Mouse (Mus musculus): ENCODE results near the gene Zbtb20.

Gene Zbtb20

DNA sequence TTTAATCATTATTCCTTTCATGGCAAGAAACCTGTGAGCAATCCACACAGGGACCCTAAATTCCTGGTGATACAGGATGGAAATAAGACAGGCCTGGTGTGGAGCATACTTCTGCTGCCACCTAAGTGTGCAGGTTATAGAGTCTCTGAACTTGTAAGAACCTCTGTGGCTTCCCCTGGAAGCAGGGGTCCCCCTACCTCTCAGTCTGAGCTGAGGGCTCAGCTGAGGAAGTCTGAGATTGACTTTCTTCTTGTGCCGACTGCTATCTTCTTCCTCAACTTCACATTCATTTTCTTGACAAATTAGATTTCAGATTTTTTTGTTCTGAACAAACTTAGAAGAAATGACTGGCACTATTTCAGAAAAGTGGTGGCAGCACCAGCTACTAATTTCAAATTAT is 617.2 kb downstream of the Zbtb20 start:
- no peak for DNase-seq (ENCODE audit: low spot score)

DNA sequence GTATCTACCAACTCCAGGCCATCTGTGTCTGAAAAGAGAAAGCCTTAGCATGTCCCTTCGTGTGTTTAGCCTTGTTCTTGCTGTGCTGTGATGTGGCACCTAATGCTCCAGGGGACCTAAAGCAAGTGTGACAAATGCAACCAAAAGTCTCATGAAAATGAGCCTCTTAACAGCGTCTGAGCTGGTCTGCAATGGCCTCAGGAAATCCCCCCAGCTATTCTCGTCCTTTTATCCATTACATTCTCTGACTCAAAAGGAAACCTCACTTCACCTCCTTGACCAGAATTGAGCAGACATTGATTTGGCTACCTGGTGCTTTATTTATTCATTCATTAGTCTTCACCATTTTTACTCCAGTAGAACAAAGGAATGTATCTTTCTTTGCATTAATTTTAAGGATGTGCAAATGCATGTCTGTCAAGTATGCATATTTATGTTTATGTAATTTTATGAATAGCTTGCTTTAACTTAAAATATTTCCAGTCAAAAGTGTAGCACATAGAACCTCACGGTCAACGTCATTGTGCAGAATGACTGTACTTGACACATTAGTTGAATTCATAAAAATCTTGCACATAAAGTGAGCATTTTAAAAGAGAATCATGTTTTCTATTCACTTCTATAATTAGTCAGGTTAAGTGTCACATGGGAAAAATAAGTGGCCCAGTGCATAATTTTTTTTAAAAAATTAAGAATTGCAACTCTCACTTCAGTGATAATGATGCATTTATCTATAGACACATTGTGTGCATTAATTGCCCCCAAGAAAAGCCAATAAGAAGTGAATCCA is 618.1 kb downstream of the Zbtb20 start:
- no peak for DNase-seq (ENCODE audit: low spot score)

DNA sequence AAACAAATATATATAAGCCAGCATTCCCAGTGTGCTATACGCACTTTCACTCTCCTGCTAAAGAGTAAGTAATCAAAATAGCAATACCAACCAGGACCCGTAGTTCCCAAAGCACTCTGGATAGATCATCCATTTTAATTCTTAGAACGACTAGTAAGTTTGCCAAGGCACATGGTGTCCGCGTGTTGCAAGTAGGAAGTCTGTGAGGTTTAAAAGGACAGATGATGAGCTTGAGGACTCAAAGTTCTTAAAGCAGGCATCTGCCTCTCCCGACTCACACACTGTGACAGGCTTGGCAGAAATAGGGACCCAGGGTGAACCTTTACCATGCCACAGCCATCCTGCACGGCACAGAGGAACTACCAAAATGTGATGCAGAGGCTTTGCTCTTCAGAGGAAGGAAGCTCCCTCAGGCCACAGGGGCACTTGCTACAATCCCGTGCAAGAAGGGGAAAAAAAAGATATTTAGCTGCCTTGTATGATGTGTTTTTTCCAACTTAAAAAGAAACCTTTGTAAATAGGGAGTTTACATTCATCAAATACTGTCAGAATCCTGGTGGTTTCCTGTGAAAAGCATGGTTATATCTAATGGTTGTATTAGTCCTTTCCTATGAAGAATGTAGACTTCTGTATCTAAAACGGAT is 619.6 kb downstream of the Zbtb20 start:
- DNase-seq (ENCODE audit: low spot score) = no peak

DNA sequence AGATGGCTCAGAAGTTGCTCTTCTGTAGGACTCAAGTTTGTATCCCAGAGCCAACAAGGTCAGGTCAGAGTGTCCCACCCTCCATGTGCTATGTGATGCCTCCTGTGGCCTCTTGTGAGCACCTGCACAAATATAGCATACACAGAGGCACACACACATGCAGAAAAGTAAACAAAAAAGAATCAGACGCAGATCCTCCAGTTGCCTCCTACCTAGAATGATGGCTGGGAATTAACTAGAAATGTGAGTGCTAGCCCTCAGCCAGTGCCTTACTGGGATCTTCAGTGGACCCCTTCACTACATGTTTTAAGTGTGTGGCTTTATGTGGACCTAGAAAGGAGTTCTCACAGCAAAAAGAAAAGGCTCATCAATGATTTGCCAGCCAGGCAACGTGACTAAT is 621.4 kb downstream of the Zbtb20 start:
- no peak for DNase-seq (ENCODE audit: low spot score)

DNA sequence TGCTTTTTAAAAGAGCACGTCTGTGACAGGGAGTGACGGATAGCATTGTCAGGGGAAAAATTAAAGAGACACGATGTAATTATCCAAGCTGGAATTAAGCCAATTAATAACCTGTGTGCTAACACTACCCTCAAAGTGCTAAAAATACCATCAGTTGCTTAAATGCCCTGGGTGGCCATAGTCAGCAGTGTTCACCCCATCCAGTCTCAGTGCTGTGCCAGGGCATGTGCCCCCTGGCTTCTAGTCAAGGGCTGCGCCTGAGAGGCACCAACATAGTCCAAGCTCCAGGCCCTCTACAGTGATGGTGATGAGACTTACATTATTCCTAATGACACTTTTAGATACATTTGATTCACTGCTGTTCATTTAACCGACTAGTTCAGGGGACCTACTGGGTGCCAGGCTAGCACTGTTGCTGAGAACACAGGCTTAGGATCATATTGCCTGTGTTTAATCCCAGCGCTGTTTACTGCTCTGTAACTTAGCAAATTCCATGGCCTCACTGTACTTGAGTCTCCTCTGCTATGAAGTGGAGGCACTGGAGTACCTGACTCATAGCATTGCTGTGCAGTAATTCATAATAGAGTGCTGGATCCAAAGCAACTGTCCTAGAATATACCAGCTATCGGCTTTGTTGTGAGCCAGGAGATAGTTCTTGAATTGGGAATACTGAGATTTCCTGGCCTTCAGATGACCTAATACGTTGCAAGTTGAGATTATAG is 624.6 kb downstream of the Zbtb20 start:
- DNase-seq (ENCODE audit: low spot score) = no peak

DNA sequence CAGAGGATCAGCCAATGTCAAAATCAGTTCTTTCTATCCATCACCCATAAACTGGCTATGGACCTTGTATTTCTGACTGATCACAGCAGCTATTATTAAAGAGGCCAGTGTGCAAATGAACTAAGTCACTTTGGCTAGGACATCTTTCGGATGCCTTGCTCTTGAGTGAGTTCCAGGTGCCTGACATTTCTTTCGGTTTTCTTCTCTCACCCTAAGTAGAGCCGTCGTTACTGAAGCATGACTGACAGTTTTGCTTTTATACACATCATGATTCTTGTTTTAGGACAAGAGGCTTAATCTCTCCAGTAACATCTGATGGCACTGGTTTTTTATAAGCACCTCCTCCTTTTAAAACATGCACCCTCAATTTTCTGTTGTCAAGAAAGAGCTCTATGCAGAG is 625.6 kb downstream of the Zbtb20 start:
- no peak for DNase-seq (ENCODE audit: low spot score)

DNA sequence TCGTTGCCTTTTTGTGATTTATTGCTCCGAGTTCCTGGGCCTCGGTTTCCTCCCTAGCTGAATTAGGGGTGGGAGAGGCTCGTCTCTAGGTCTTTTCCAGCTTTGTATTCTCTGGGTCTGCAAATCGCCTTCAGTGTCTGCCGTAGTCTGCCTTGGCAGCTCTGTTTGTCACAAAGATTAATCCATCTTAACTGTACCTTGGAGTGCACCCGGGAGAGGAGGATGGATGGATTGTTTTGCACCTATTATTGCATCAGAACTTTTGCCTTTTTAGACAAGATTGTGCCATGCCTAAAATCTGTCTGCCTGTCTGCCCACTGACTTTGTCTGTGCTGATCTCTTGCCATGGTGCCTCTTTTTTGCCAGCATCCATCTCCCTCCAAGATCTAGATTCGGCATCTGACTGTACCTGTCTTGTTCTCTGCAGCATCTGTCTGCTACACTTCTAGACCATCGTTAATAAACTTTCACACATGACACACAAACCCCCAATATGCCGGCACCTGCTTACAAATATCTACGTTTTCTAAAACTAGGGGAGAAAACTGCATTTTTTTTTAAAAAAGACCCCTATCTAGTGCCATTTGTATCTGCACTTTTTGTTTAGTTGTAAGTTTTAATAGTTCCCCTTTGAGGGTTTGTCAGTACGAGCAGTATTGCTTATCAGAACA is 626.8 kb downstream of the Zbtb20 start:
- no peak for DNase-seq (ENCODE audit: low spot score)

DNA sequence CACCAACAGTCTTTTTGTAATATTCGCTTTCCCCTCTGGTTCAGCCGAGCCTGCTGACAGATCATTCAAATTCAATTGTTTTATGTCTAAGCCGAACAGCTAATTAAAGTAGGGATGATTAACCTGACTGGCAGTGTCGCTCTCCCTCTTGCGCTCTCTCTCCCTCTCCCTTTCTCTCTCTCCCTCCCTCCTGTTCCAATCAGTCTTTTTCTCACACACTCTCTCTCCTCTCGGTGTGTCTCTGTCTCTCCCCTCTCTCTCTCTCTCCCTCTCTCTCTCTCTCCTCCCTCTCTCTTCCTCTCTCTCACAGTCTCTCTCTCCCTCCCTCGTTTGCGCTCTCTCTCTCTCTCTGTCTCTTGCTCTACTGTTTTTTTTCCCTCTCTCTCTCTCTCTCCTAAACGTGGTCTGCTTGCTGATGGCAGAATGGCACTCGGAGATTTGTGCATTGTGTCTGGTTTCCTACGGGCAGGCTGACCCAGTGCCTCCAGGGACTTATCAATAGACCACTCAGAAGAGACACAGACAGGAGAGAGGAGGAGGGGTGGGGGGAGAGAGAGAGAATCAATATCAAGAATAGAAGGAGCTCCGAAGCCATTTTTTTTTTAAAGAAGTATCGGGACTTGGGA is 627.4 kb downstream of the Zbtb20 start:
- DNase-seq (ENCODE audit: low spot score) = no peak

DNA sequence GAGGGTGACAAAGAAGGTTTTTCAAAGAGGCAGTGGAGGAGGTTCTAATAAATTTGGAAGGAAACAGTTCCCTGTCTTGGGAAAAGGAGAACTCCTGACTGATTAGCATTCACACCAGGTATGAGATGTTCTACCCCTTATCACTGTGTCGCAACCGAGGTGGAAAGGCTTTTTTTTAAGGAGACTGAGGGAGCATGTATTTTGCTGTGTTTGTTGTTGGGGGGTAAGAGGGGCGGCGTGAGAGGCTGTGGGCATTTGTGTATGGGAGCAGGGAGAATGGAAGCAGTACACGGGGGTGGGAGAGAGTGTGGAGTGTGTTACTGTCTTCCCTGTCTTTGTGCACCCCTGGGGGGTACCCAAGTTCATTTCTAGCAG is 627.9 kb downstream of the Zbtb20 start:
- DNase-seq (ENCODE audit: low spot score) = no peak

DNA sequence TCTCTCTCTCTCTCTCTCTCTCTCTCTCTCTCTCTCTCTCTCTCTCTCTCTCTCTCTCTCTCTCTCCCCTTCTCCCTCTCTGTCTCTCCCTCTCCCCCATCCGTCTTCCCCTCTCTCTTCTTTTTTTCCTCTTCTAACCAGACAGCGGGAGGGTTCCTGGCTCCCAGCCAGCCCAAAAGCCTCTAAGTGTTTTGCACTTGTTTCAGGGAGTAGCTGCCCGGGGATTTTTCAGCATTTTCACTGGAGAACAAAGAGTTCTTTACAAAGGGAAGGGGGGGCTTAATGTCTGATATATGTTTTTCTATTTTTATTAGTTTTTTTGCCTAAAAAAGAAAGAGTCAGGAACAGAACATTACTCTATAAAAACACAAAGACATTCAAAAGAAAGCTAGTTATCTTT is 628.5 kb downstream of the Zbtb20 start:
- DNase-seq (ENCODE audit: low spot score) = no peak

DNA sequence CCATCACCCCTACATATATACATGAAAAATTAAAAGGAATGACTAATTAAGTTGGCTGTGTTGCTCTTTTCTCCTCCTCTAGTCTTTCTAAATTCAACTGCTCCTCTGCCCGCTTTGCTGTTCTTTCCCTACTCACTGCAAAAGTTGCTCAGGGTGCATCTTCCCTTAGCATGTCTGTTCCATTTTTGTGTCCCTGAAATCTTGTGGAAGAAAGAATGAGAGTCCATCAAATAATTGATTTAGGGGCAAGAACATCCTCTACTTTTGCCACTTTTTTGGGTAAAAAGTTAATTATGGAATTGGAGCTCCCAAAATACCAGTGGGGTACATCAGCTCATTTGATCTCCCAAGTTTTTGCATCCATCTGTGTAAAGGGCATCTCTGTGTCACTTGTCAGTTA is 628.9 kb downstream of the Zbtb20 start:
- DNase-seq (ENCODE audit: low spot score) = no peak

DNA sequence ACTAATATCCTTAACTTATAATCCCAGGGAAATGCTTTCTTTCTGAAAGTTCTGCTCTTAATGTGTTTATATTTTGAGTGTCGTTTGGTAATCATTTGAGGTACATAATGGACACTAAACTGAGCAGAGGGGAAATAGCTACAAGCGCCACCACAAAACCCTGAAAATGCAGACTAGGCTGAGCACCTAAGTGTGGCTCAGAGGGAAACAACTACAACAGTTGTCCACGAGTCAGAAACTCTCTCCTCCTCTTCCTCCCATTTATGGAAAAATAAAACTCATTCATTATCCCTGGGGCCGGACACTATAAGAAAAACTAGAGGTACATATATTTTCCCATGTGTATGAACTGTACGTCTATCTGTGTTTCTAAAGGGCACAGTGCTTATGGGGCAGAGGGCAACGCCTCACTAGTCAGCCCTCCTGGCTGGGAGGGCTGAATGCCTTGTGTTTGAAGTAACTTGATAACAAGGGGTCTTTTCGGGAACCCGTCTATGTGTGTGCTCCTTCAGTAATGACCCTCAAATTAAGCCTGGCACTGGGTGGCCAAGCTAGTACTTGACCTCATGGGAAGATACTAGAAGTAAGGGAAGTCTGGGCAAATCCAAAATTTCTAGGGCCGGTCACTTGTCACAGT is 629.8 kb downstream of the Zbtb20 start:
- DNase-seq (ENCODE audit: low spot score) = no peak

DNA sequence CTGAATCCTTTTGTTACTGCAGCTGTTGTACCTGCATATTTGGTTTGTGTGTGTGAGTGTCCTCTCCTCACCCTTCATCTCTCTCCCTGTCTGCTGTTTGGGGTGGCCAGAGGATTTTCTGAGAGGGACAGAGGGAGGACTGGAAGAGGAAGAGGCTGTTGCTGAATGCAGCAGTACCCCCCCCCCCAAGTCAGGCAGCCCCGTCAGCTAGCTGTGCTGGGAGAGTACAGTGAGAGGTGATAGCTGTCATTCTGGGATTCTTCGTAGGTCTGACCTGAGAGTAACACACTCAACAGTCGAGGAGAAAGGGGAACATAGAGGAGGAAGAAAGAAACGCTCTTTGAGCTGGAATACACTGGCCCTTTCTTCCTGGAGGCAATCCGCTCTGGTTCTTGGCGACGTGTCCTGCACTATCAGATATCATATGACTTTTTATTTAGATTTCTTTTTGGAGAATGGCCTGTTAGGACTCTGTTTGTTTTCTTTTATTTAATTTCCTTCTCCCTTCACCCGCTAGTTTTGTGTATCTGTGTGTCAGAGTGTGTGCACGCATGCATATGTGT is 630.6 kb downstream of the Zbtb20 start:
- DNase-seq (ENCODE audit: low spot score) = no peak

DNA sequence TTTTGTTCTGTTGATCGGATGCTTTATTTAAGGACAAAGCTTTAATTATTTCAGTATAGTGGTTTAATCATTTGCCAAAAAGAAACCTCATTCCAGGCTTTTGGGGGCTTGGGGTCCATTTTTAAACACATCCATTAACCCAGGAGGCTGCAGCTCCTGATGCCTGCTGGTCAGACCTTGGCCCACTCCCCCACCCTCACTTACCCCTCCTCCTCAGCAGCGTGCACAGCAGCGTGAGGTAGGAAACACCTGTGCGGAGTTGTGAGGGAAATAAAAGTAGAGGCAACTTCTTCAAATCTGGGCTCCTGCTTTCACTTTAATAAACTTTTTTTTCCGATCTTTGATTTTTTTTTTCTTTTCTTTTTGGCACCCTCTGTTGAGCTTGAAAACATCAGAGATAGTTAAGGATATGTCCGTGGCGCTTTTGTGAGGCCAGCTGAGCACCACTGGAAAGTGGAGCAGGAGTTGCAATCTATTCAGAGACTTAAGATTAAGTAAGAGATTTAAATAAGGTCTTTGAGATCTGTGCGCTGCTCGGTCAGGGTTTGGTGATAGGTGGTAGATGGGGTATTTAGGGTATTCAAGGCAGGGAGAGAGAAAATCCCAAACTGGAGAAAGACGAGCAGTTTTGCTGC is 631.2 kb downstream of the Zbtb20 start:
- no peak for DNase-seq (ENCODE audit: low spot score)

DNA sequence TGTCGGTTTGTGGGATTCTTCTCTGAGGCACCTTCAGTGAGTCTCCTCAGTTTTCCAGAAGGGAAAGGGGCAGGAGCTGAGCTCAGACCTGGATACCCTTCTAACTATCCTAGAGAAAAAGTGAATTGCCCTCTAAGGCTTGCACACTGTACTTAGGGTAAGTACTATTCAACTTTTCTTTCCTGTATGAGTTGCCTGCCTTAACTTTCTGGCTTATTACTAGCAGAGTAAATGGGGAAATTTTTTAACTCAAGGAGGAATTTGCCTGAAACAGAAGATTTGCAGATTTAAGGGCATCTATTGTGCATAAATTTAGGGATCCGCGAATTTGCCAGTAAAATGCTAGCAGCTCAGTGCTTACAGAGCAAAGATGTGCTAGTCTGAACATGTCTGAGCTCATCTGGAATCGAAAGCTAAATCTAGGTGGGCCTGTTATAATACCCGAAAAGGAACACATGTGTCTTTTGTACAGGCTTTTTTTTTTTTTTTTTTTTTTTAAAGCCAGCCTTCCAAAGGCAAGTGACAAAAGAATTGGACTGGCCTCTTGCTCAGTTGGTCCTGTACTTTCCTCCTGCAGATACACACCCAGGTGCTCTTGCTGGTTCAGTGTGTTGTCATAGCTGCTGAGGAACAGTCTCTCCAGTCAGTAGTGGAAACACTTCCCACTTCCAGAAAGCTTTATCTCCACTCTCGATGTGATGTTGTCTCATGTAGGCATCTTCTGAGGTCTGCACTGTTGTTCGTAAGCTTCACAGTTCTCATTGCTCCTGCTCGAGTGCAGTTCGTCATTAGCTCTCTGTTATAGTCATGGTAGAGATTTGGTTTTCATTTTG is 632.7 kb downstream of the Zbtb20 start:
- DNase-seq (ENCODE audit: low spot score) = no peak

DNA sequence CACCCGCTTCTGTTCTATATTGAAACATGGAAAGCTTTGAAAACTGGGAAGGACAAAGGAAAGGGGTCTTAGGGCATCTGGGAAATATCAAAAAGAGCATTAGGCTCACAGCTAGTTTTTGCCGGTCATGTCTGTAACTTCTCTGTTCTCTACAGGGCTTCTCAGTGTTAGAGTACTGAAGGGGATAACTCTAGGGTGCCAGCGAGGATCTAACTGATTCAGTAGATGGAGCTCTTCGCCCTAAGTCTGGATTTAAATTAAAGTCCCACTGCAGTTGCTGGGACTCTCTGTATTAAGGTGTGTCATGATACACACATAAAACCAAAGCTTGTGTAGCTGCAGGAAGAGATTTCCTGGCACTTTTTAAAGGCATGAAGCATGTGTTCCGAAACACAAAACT is 634.8 kb downstream of the Zbtb20 start:
- no peak for DNase-seq (ENCODE audit: low spot score)

DNA sequence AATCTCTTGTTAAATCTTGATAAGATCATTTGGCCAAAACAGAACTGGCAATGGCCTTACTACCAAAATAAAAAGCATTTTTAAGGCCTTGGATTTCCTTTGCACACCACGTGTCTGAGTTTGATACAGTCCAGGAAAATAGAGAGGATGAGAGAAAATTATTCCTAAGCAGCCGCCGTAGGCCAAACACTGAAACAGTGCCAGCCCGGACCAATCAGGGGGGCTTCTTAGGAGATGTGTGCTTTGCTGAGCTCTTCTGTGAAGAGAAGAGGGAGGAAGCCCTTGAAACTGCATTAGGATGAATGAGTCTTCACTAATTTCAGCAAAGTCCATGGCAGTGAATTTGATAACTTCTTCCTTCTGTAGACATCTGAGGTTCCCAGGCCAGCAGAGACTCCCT is 635.9 kb downstream of the Zbtb20 start:
- DNase-seq (ENCODE audit: low spot score) = no peak

DNA sequence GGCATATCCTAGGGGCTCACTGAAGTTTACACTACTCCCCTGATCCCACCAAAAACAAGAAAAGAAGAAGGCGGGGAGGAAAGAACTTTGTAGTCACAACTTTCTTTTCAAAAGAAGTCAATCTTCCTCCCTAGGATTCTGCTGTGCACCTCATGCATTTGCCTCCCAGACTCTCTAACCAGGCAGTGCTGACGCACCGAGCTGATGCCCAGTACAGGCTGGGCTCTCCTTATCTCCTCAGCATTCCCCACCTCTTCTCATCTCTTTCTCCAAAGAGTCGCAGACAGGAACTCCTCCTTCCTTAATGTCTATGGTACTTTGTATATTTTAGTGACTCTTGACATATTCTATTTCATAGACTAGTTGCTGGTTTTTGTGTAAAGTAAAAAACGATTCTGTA is 638.3 kb downstream of the Zbtb20 start:
- DNase-seq (ENCODE audit: low spot score) = no peak

DNA sequence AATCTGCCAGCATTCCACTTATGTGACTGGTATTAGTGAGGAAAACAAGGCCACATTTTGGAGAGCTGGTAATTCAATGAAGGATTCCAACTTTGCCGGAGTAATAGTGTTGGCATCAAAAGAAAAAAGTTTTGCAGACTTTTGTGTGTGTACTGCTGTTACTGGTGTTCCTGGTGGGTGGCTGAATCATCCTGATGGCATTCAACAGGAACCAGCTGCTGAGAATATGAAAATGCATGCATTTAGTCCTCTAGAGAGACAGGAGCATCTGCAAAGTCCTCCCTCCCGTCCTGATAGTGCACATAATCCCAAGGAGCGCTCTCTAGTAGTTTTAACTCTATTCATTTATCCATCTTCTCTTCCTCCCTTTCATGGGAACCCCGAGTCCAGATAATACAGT is 639.9 kb downstream of the Zbtb20 start:
- no peak for DNase-seq (ENCODE audit: low spot score)

DNA sequence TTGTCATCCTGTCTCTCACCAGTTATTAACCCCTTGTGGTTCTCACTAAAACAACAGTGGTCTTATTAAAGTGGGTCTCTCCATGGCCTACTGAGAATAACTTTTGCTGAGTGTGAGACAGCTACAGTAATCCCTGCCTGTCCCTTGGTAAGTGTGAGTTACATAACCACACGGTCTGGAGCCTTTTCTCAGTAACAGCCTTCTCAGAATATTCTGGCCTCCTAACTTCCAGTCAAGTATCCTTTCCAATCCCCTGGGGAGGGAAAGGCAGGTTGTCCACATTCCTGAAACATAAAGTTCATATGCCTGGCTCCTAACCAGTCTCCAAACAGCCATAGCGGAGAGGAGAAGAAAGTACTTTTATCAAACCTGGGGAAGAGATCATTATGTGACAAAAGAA is 644.6 kb downstream of the Zbtb20 start:
- DNase-seq (ENCODE audit: low spot score) = no peak

All from T-cell, adult 2 months (primary cell).